Mouse (Mus musculus): ENCODE results near the gene Uba7. TPM values are rescaled to one million over a fixed set of nuclear protein-coding genes. Genes with fewer than 3 reads are reported as not detected.

Uba7 gene
- total and polyA plus RNA-seq, 2 experiments from 2014 or later = 18.0 to 55.6 TPM

- Histone ChIP-seq H3K36me3 (replicated peaks; ENCODE audit: control insufficient read depth, insufficient read depth, low read length) (peaks cover 12% of the 10 kb centered on the region), H3K4me1 (ENCODE audit: control insufficient read depth, insufficient read depth) (peaks cover 26% of the 10 kb centered on the region)
Measured at GRCm38 (mm10) chr9:107982681-107983346, 7.5 kb downstream of the Uba7 start, which contains the start of gene Gm20661. Gm20661 (plus strand) TSS chr9:107983058.

GRCm38 (mm10) chr9:107983421-107983890 lies 8.2 kb downstream of the Uba7 start:
- TF ChIP-seq CTCF (IDR thresholded peaks at IDR 0.05; ENCODE audit: low read depth) (no peak), EP300 (IDR thresholded peaks at IDR 0.05; ENCODE audit: low read depth) (peak; percentile 97)
- H3K4me1 ChIP-seq (ENCODE audit: control insufficient read depth, insufficient read depth) = peaks cover 26% of the 10 kb centered on the region
- H3K27me3 ChIP-seq (ENCODE audit: control insufficient read depth, insufficient read depth, low read length) = no peaks in the 10 kb centered on the region
- peak; percentile 93 for DNase-seq (ENCODE audit: low spot score)
- peak overlapping the region; percentile 98 for H3K27ac ChIP-seq (ENCODE audit: low read depth)
- peaks cover 12% of the 10 kb centered on the region for H3K36me3 ChIP-seq (replicated peaks; ENCODE audit: control insufficient read depth, insufficient read depth, low read length)
- peak overlapping the region; percentile 80 for H3K4me3 ChIP-seq (ENCODE audit: low read depth, low read length)
- ATAC-seq (ENCODE audit: insufficient read depth, low read depth) = peak; percentile 66
- no peaks in the 10 kb centered on the region for H3K9me3 ChIP-seq (replicated peaks; ENCODE audit: control insufficient read depth, low read length)
- 6% methylated on average over 4 of the region's 4 CpGs for WGBS
- peak overlapping the region; percentile 77 for H3K9ac ChIP-seq (replicated peaks; ENCODE audit: low read depth, low read length)
- peak overlapping the region; percentile 84 for H3K4me2 ChIP-seq (ENCODE audit: low read depth, low read length)

More at GRCm38 (mm10) chr9:107982681-107983346, 7.5 kb downstream of the Uba7 start, which contains the start of gene Gm20661:
- WGBS = 8% methylated on average over 14 of the region's 14 CpGs
- Histone ChIP-seq H3K9ac (replicated peaks; ENCODE audit: low read depth, low read length) (peak within 1 kb of the TSS; percentile 77), H3K27ac (ENCODE audit: low read depth) (peak within 1 kb of the TSS; percentile 98), H3K27me3 (ENCODE audit: control insufficient read depth, insufficient read depth, low read length) (no peaks in the 10 kb centered on the region), H3K4me2 (ENCODE audit: low read depth, low read length) (peak within 1 kb of the TSS; percentile 84), H3K4me3 (ENCODE audit: low read depth, low read length) (peak within 1 kb of the TSS; percentile 80), H3K9me3 (replicated peaks; ENCODE audit: control insufficient read depth, low read length) (no peaks in the 10 kb centered on the region)
- DNase-seq (ENCODE audit: low spot score) (peak; percentile 92), ATAC-seq (ENCODE audit: insufficient read depth, low read depth) (peak; percentile 66)
- TF ChIP-seq CTCF (IDR thresholded peaks at IDR 0.05; ENCODE audit: low read depth) (no peak), EP300 (IDR thresholded peaks at IDR 0.05; ENCODE audit: low read depth) (peak; percentile 96)

GRCm38 (mm10) chr9:107984052-107984753 lies 8.9 kb downstream of the Uba7 start:
- Histone ChIP-seq H3K4me1 (ENCODE audit: control insufficient read depth, insufficient read depth) (peaks cover 26% of the 10 kb centered on the region), H3K9ac (replicated peaks; ENCODE audit: low read depth, low read length) (peak overlapping the region; percentile 77), H3K4me2 (ENCODE audit: low read depth, low read length) (peak overlapping the region; percentile 84), H3K4me3 (ENCODE audit: low read depth, low read length) (peak overlapping the region; percentile 80), H3K36me3 (replicated peaks; ENCODE audit: control insufficient read depth, insufficient read depth, low read length) (peaks cover 9% of the 10 kb centered on the region), H3K27me3 (ENCODE audit: control insufficient read depth, insufficient read depth, low read length) (no peaks in the 10 kb centered on the region), H3K27ac (ENCODE audit: low read depth) (peak overlapping the region; percentile 98), H3K9me3 (replicated peaks; ENCODE audit: control insufficient read depth, low read length) (no peaks in the 10 kb centered on the region)
- ATAC-seq (ENCODE audit: insufficient read depth, low read depth) (no peak), DNase-seq (ENCODE audit: low spot score) (no peak)
- 49% methylated on average over 19 of the region's 19 CpGs for WGBS
- TF ChIP-seq EP300 (IDR thresholded peaks at IDR 0.05; ENCODE audit: low read depth) = no peak
- no peak for TF ChIP-seq CTCF (IDR thresholded peaks at IDR 0.05; ENCODE audit: low read depth)

- Histone ChIP-seq H3K4me2 (ENCODE audit: low read depth, low read length) (peak overlapping the region; percentile 84), H3K9me3 (replicated peaks; ENCODE audit: control insufficient read depth, low read length) (no peaks in the 10 kb centered on the region), H3K9ac (replicated peaks; ENCODE audit: low read depth, low read length) (peak overlapping the region; percentile 77), H3K27me3 (ENCODE audit: control insufficient read depth, insufficient read depth, low read length) (no peaks in the 10 kb centered on the region), H3K4me1 (ENCODE audit: control insufficient read depth, insufficient read depth) (peaks cover 26% of the 10 kb centered on the region), H3K27ac (ENCODE audit: low read depth) (peak overlapping the region; percentile 98), H3K36me3 (replicated peaks; ENCODE audit: control insufficient read depth, insufficient read depth, low read length) (peaks cover 4% of the 10 kb centered on the region), H3K4me3 (ENCODE audit: low read depth, low read length) (peak overlapping the region; percentile 80)
- TF ChIP-seq CTCF (IDR thresholded peaks at IDR 0.05; ENCODE audit: low read depth) (no peak), EP300 (IDR thresholded peaks at IDR 0.05; ENCODE audit: low read depth) (no peak)
- DNase-seq (ENCODE audit: low spot score) (no peak), ATAC-seq (ENCODE audit: insufficient read depth, low read depth) (no peak)
- 48% methylated on average over 9 of the region's 9 CpGs for WGBS
Measured at GRCm38 (mm10) chr9:107984754-107985055, 9.4 kb downstream of the Uba7 start.

- no peaks in the 10 kb centered on the region for H3K9me3 ChIP-seq (replicated peaks; ENCODE audit: control insufficient read depth, low read length)
- peak within 1 kb of the TSS; percentile 84 for H3K4me2 ChIP-seq (ENCODE audit: low read depth, low read length)
- TF ChIP-seq EP300 (IDR thresholded peaks at IDR 0.05; ENCODE audit: low read depth) = peak; percentile 20; the same call in 1 of the 2 replicates
- peak; percentile 4; the same call in 1 of the 2 replicates for TF ChIP-seq CTCF (IDR thresholded peaks at IDR 0.05; ENCODE audit: low read depth)
- H3K27ac ChIP-seq (ENCODE audit: low read depth) = peak within 1 kb of the TSS; percentile 98
- ATAC-seq (ENCODE audit: insufficient read depth, low read depth) (peak; percentile 57), DNase-seq (ENCODE audit: low spot score) (peak; percentile 83)
- peak within 1 kb of the TSS; percentile 80 for H3K4me3 ChIP-seq (ENCODE audit: low read depth, low read length)
- H3K4me1 ChIP-seq (ENCODE audit: control insufficient read depth, insufficient read depth) = peaks cover 26% of the 10 kb centered on the region
- no peaks in the 10 kb centered on the region for H3K27me3 ChIP-seq (ENCODE audit: control insufficient read depth, insufficient read depth, low read length)
- under 1% methylated on average over 58 of the region's 58 CpGs for WGBS
- peak within 1 kb of the TSS; percentile 77 for H3K9ac ChIP-seq (replicated peaks; ENCODE audit: low read depth, low read length)
- no peaks in the 10 kb centered on the region for H3K36me3 ChIP-seq (replicated peaks; ENCODE audit: control insufficient read depth, insufficient read depth, low read length)
Measured at GRCm38 (mm10) chr9:107985131-107986119, 10.1 kb downstream of the Uba7 start, which contains the start of gene Inka1. Inka1 (minus strand) TSS chr9:107985879.
